Mouse (Mus musculus) lung, postnatal 25 days (tissue): Measurements from ENCODE around the gene Repin1.
A peak's percentile ranks its signal among the peaks of the same experiment; 100 is the strongest.

Experiments used
- DNase-seq: peaks from one replicate; pipeline ENCODE4 v3.0.0; 2022; ENCODE audit warnings: low spot score

The Repin1 gene

GRCm38 (mm10) chr6:48626464-48626863 is 32.8 kb downstream of the Repin1 start, which contains the start of gene AI854703:
Gene AI854703, plus strand, starts transcription at chr6:48626764.
- DNase-seq: no peak

GRCm38 (mm10) chr6:48626984-48627383 is 33.3 kb downstream of the Repin1 start:
- no peak for DNase-seq

DNA sequence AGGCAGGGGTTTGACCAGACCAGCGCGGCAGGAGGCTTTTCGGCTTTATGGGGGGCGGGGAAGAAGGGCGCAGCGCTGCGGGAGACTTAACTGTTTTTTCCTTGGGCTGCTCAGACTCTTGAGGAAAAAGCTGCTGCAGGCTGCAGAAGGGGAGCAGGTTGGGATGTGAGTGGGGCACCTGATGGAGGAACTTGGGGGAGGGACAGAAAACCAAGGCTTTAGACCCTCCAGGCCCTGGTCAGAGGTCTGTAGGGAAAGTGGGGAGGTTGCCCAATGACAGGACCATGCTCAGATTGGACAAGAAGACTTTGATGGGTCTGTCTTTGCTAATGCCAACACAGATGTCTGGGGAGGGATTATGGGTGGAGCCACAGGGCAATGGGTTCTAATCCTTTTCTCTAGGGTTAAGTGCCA is 33.8 kb downstream of the Repin1 start:
- DNase-seq: no peak

- DNase-seq: no peak
Measured at GRCm38 (mm10) chr6:48628377-48628776, 34.7 kb downstream of the Repin1 start.

GRCm38 (mm10) chr6:48628808-48629660 is 35.4 kb downstream of the Repin1 start:
- DNase-seq: no peak

DNA sequence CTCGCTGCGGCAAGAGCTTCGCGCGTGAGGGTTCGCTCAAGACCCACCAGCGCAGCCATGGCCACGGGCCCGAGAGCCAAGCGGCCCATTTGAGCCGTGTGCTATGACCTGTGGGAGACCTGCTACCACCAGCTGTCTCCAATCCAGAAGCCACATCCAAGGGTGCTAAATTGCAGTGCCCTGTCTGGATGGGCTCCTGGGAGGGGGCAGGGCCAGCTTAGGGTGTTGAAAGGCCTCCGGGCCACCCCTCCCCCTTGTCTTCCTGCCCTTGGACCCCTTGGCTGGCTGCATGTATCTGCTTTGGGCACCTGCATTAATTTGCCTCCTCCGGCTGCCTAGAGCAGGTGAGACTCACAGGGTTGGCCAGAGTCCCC is 36.0 kb downstream of the Repin1 start:
- DNase-seq: no peak

DNA sequence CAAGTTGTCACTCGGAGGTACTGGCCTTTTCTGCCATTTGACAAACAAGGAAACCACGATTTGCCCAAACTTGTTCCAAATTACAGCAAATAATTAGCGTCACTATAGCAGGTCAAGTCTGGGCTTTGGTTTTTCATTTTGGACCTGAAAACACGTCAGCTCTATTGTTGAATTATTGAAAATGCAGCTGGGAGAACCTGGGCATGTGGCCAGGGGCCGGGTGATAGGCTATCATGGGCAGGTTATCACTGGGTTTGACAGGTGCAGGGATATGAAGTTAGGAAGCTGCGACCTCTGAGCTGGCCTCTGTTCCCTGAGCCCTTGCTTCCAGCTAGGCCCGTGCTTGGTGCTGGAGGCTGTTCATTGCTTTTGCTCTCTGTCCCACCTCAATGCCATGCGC is 37.1 kb downstream of the Repin1 start:
- no peak for DNase-seq

GRCm38 (mm10) chr6:48635105-48635504 is 41.4 kb downstream of the Repin1 start:
- no peak for DNase-seq

- DNase-seq: no peak
Measured at GRCm38 (mm10) chr6:48636515-48636914, 42.8 kb downstream of the Repin1 start.

GRCm38 (mm10) chr6:48637811-48638500 is 44.3 kb downstream of the Repin1 start:
- DNase-seq: no peak

DNA sequence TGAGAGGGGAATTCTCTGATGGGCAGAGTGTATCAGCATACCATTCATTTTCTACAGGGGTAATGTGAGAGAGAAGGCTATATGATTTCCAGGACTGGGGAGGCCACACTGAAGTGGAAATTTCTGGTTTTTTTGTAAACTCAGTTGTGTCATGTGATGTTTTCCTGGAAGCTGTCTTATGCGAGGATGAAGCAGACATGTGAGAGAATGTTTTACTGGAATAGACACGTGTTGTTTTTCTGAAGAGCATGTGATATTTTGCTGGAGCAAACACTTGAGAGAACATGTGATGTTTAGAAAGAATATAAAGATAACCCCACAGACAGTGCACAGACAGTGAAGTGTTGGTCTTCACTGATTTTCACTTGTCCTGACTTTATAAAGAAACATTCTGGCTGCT is 44.9 kb downstream of the Repin1 start:
- no peak for DNase-seq

DNA sequence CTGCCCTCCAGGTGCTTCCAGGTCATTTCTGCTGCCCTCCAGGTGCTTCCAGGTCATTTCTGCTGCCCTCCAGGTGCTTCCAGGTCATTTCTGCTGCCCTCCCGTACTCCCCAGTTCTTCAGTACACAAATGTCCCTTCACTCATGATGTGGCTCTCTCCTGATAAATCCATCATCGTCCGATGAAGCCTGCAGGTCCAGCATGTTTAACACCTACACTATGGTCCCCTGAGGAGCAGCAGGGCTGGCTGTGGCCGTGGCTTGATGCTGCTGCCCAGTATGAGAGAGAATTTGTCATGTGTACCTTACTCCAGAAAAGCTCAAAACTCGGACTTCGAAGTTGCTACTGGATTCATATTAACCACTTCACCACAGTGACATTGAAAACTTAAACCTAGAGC is 47.7 kb downstream of the Repin1 start:
- no peak for DNase-seq

- peak; percentile 53 for DNase-seq
Measured at GRCm38 (mm10) chr6:48642764-48643292, 49.1 kb downstream of the Repin1 start.

GRCm38 (mm10) chr6:48645660-48646308 is 52.1 kb downstream of the Repin1 start:
- peak; percentile 79 for DNase-seq

DNA sequence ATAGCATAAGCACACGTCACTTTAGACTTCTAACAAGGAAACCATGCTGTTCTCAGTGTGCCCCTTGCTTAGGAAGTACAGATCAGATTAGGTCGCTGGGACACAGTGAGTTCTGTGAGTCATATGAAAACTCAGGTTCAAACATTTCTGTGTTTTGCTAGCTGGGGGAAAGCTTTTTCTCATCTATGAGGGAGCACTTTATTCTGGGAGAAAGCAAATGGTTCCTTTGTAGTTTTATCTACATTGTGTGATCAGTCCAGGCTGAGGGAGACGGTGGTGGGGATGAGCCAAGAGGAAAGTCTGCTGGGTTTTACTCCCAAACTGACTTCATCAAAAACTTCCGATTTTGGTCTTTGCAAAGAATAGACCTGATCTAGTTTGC is 52.6 kb downstream of the Repin1 start:
- no peak for DNase-seq

DNA sequence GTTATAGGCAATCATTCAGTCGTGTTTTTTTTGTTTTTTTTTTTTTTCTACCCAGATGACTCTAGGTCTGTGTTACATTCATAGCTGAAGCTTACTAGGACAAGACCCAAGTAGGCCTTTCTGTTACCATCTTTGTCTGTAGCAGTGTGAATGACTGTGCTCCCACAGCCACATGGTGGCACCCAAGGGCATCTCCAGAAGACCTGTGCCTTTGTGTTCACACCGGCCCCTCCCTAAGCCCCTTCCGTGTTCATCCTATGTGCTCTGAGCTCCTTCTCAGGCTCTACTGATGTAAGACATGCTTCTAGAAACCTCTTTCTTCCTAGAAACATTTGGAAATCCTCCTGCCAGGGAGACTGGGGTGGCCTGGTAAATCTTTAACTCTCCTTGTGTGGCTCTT is 53.3 kb downstream of the Repin1 start, which contains the start of gene Gimap8:
Gimap8 (plus strand) TSS at position 240 of the 400 bp plus-strand sequence.
- peak; percentile 85 for DNase-seq

- no peak for DNase-seq
Measured at GRCm38 (mm10) chr6:48647611-48648010, 53.9 kb downstream of the Repin1 start.
